Mouse (Mus musculus): ENCODE results near the gene Olfr651.
"Not testable (repeated sequence)": the region's sequence is repeated elsewhere in the genome, so short reads cannot be mapped to it uniquely, and the experiment has no call there.

Olfr651 gene

GRCm38 (mm10) chr7:104549833-104550232 lies at the start of gene Olfr651:
Gene Olfr651, plus strand, starts transcription at chr7:104550133.
- DNase-seq (ENCODE audit: low spot score): no peak

- DNase-seq (ENCODE audit: low spot score): not testable (repeated sequence)
These were observed 48.7 kb upstream of the Olfr651 start for GRCm38 (mm10) chr7:104501186-104501585.

GRCm38 (mm10) chr7:104501589-104502371 lies 48.2 kb upstream of the Olfr651 start:
- DNase-seq (ENCODE audit: low spot score): no peak

GRCm38 (mm10) chr7:104507421-104508065 lies 42.4 kb upstream of the Olfr651 start, which contains the start of gene Trim30d:
Gene Trim30d, minus strand, starts transcription at chr7:104507849.
- not testable (repeated sequence) for DNase-seq (ENCODE audit: low spot score)

- no peak for DNase-seq (ENCODE audit: low spot score)
These were observed 2.8 kb downstream of the Olfr651 start for GRCm38 (mm10) chr7:104552700-104553099.

GRCm38 (mm10) chr7:104560601-104561000 lies 10.7 kb downstream of the Olfr651 start, which contains the start of gene Olfr652:
Gene Olfr652, plus strand, starts transcription at chr7:104560901.
- no peak for DNase-seq (ENCODE audit: low spot score)

GRCm38 (mm10) chr7:104577014-104577413 lies 27.1 kb downstream of the Olfr651 start, which contains the start of gene Olfr653:
Gene Olfr653, plus strand, starts transcription at chr7:104577314.
- no peak for DNase-seq (ENCODE audit: low spot score)

- no peak for DNase-seq (ENCODE audit: low spot score)
These were observed 30.9 kb downstream of the Olfr651 start for GRCm38 (mm10) chr7:104580846-104581245.

GRCm38 (mm10) chr7:104581429-104581828 lies 31.5 kb downstream of the Olfr651 start:
- no peak for DNase-seq (ENCODE audit: low spot score)

GRCm38 (mm10) chr7:104586725-104587124 lies 36.8 kb downstream of the Olfr651 start, which contains the start of gene Olfr654:
Gene Olfr654, plus strand, starts transcription at chr7:104587025.
- no peak for DNase-seq (ENCODE audit: low spot score)

- DNase-seq (ENCODE audit: low spot score): no peak
These were observed 38.3 kb downstream of the Olfr651 start for GRCm38 (mm10) chr7:104588274-104588673.

GRCm38 (mm10) chr7:104601679-104602078 lies 51.7 kb downstream of the Olfr651 start, which contains the start of gene Olfr655:
Gene Olfr655, minus strand, starts transcription at chr7:104601779.
- DNase-seq (ENCODE audit: low spot score): no peak

GRCm38 (mm10) chr7:104603173-104603572 lies 53.2 kb downstream of the Olfr651 start:
- DNase-seq (ENCODE audit: low spot score): no peak
